Mouse (Mus musculus) liver (tissue): ENCODE measurements around the gene Wnk1.

ENCODE experiments used
- DNase-seq: peaks from one replicate; pipeline ENCODE4 v3.0.0-alpha.2; 2020; ENCODE audit warnings: mixed read lengths

The Wnk1 gene

DNA sequence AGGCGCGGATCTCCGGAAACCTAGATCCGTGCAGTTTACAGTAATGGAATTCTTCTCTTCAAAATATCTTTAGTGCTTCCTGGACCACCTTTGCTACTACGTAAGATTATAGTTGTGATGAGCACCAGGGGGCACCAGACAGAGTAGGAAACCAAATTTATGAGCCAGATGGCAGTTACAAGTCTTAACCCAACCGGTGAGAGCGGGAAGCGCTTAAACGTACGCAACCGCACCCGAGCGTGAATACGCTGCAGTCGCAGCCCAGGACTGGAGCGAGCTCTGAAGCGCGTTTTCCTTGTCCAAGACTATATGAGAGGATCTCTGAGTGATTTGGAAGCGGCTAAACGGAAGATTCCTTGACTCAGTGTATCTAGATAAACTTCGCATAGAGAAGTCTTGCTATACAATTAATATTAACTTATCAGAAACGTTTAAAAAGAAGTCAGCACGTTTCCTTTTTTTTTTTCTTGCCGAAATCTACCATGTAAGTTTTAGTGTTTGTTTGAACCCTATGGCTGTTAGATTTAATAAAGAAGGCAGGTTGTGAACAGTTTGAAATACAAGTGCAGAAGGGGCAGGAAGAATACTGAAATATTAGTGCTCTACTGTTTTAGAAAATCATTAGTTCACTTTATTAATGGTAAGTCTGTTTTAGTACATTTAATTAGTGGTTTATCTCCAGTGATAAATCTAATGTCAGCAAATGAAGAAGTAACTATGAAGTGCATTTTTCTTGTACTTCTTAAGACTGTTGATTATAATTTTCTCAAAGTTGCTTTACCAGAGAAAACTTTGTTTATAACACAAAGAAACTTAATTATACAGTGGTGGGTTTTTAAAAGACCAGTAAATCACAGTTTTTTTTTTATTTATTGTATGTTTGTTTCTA is 1.4 kb upstream of the Wnk1 start:
- peak; percentile 89 for DNase-seq

DNA sequence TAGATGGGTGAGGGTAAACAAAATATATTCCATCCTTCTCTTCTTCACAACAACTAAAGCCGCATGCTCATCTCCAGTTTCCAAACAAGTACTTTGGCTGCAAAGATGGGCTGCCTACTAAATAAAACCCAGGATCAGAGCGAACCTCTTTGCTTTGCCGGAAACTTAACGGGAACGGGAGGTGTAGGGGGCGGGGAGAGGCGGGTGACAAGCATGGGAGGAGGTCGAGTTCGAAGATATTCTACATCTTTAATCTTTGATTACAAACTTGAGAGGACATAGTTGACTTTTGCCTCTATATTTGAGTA is 738 bp upstream of the Wnk1 start:
- DNase-seq = peak; percentile 78

DNA sequence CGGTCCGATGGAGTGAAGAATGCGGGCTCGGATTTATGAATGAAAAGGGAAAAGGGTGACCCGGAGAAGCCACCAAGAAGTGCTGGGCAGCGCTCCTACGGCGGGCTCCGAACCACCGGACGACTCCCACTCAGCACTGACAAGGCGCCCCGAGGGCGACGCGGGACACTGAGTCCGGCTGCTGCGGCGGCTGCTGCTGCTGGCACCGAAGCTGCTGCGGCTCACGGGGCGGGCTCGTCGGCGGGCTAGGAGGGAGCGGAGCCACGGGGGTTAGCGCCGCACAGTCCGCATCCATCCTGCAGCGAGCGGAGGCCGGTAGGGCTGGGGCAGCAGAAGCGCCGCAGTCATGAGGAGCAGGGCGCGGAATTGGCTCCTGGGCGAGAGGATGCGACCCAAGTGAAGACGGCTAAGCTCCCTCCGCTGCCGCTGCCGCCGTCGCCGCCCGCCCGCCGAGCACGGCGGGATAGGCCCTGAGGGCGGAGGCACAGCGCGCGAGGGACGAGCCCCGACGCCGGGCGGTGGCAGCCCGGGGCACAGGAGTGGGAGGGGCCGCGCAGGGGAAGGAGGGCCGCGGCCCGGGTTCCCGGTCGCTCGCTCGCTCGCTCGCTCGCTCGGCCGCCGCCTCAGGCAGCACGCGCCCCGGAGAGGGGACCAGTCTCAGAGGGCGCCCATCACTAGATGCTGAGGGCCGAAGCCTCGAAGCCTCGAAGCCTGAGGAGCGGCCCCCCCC is 671 bp downstream of the Wnk1 start:
- DNase-seq = peak; percentile 92

DNA sequence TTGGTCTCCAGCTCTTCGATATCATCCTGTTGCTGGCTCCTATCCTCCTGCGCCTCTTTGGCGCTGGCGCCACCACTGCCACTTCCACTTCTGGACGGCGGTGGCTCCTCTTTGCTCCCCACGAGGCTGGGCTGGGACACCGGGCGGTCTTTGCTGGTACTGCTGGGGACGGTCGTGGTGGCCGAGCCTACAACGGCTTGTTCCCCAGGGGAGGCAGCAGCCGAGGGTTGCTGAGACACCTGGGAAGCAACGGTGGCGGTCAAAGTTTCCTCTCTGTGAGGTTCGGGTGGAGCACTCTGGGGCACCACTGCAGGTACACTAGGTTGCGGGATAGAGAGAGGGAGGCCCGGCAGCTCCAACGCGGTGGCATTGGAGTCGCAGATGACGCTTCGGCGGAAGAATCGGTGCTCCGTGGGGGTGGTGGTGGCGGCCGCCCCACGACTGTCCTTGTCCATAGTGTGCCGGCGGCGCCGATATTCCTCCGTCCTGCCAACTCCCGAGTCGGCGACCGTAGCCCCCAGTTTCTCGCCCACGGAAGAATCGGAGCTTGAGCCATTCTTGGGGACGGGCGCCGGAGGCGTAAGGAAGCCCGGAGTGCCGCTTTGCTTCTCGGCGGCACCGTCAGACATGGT is 1.4 kb downstream of the Wnk1 start:
- DNase-seq = peak; percentile 79

DNA sequence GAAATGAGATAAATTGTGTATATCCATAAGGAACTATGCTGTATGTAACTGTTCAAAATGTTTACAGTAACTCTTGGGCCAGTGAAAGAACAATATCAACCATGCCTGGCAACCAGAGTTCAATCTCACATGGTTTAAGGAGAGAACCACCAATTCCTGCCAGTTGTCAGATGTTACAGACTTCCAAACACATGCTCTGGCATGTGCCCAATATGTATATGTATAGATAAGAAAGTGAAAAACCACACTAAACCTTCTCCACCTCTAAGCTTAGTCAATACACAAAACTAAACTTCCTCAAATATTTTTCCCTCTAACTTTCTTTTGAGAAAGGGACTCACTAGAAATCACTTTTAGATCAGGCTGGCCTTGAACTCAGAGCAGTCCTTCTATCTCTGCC is 13.9 kb downstream of the Wnk1 start:
- DNase-seq = no peak

DNA sequence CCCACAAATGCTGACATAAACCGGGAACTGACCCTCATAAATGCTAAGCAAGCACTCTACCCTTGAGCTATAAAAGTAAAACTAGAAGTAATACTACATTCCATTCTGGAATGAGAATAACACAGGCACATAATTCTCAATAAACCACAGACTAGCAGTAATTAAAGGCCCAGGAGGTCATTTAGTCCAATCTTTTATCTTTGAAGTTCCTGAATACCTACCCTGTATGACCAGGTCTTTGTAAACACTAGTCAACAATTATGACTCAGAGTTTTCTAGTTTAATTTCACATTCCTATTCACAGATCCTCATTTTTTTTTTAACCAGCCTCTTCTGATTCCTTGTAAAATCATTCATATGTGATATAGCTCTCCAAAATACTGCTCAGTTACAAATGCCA is 14.7 kb downstream of the Wnk1 start:
- no peak for DNase-seq

DNA sequence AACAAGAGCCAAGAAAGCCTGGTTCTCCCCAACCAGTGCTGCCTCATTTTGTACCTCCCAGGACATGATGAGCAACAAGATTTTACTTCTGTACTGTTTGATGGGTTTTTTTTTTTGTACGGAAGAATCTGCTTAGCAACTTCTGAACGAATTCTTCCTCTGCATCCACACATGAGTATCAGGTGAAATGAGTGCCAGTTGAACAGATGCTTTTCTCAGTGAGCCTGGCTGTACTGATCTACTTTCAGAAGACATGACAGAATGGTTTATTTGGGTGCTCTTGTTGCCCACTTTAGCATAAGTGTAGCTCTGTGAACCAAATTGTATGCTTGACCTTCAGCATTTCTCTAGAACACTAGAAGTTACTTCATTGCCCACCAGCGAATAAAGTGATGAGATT is 16.4 kb downstream of the Wnk1 start:
- no peak for DNase-seq

DNA sequence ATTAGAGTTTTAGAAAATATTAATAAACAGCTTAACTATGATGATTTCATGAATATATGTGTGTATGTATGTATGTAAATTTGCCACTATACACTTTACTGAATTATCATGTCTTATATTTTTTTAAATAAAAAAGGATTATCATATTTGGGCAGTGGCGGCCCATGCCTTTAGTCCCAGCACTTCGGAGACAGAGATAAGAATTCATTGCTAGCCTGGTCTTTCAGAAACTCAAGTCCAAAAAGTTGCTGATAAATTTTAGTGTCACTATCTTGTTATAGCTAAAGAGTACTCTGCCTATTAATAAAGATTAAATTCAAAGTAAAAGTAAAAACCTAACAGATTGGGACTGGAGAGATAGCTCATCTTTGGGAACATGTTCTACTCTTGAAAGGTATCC is 18.8 kb downstream of the Wnk1 start:
- DNase-seq = peak; percentile 22

DNA sequence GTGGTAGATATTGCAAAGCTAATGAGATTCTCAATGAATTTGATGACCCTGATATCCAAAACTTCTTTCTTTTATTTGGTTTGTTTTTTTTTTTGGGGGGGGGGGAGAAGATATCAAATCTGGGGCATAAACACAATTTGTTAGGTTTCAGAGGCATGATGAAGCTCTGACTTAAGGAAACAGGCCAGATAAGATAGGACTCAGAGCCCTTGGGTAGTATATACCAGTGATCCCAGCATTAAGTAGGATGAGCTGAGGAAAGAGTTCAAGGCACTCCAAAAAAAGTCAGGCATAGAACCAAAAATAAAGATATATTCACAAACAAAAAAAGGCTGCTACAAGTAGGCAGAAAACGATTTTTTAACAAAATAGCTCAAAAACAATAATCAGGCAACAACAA is 25.3 kb downstream of the Wnk1 start:
- no peak for DNase-seq

DNA sequence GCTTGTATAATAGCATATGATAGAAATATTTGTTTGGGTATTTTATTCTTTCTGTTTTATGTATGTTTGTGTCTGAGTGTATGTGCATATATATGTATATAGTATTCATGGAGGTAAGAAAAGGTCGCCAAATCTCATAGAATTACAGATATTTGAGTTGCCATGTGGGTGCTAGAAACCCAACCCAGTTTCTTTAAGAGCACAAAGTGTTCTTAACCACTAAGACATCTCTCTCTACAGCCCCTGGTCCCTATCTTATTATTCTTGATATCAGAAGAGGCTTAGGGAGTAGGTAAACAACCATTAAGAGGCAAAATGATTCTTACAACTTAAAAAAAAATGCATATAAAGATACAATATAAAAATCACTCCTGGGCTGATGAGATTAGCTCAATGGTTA is 27.0 kb downstream of the Wnk1 start:
- DNase-seq = no peak

DNA sequence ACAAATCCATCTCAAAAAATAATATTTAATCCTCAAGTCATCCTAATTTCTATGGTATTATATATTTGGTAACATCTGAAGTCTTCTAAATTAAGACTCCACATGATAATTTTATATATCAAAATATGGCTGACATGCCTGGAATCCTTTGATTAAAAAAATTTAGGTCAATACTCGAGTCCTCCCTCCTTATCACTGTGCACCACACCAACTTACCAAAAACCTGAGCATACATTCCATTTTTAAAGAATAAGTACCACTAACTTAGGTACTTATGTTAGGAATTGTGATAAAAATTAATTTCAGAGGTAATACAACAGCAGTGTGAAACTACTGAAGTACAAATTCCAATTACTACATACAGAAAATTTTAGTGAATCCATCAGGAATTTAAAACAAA is 27.5 kb downstream of the Wnk1 start:
- DNase-seq = peak; percentile 11

DNA sequence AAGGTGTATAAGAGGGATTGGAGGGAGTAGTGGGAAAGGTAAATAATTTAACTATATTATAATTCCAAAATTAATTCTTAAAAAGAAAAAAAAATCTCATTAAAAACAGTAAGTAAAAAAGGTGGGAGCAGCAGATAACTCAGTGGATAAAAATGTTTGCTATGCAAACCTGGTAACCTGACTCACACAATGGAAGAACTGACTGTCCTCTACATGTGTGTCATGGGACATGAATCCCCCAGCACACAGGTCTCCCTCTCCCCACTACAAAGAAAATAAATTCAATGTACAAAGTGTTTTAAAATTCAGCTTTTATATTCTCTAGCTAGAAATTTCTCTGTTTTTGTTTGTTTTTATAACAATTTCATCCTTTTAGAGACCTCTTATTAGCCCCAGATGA is 27.9 kb downstream of the Wnk1 start:
- DNase-seq = no peak

DNA sequence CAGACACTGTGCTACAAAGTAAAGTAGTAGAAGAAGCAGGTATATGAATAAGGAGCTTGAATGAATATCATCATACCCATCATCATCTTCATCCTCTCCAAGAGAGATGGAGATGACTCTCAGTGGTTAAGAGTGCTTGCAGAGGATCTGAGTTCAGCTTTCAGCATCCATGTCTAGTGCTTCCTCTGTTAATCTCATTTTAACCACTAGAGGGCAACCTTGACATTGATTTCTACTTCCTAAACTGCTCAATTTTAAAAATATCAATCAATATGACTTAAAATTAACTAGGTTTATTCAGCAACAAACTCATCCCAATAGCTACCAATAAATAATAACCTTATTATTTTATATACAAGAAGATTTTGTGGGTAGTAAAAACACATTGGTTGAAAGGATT is 36.8 kb downstream of the Wnk1 start:
- no peak for DNase-seq

DNA sequence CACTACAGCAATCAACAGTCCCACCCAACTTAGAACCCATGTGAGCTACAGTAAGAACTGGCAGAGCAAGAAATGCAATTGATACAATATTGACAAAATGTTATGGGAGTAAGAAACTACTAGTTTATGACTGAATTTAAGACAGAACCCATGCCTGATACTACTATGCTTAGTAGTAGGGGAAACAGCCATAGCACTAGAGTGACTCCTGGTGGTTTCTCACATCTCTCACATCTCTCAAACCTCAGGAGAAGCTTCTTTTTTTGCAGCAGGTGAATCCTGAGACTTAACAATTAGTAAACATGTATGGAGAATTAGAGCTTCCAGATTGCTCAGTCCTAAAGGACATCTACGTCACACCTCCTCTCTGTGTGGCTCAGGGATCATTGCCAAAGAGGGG is 42.0 kb downstream of the Wnk1 start:
- DNase-seq = no peak

DNA sequence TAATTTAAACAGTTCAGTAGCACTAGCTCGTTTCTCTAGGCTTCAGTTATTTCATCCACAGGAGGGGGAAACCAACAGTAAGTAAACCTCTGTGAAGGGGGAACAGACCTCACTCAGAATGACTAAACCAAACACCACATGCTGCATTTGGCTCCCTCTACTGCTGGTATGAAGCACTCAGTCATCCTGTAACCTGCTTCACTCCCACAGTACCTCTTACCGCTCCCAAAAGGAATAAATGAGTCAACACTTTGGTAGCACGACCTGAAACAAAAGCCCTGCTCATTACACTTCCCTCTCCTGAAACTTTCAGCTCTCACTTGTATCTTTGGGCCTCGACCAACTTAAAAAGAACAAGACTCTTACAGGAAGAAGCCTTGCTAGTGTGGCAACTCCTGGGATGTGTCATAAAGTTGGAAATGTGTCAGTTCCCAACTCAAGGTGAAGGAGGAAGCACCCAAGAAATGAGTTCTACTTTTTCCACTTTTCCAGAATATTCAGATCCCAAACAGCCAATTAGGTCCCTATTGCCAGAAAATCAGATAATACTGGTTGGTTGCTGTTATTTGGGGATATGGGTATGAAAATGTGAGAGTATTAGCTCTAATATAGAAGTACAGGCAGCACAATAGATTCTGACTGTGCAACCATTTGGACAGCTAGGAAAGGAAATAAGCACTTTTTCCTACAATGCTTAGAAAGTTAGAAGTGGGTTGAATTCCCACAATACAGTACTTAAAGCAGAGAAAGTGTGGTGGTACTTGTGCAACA is 114.1 kb downstream of the Wnk1 start:
- DNase-seq = no peak

DNA sequence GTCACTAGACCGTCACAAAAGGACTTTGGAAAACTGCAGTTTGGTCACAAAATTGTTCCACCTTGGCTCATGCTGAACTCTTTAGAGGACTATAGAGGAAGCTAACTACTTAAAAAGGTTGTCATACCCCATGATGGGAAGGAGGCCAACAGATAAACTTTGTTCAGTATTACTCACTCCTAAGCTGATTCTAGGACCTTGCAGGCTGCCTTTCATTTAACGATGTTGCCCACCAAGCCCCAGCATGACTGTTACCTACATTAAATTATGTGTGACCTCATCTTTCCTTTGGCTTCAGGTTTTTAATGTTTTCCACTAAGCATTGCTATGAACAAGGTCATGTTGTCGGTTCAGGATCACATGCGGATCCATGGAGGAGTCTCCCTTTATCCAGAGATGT is 115.9 kb downstream of the Wnk1 start:
- DNase-seq = no peak

DNA sequence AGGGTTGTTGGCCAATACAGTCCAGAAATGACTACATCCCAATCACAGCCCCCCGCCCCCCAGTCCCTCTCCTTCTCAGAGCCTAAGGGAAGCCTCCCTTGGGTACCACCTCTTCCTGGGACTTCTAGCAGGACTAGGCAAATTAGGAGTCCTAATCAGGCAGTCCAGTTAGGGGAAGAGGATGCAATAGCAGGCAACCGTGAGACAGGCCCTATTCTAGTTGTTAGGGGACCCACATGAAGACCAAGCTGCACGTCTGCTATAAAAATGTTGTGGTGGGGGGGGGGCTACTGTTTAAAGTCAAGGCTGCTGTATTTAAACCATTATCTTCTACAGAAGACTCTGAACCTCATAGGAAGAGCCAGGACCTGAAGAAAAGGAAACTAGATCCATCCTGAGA is 116.3 kb downstream of the Wnk1 start:
- DNase-seq = no peak

DNA sequence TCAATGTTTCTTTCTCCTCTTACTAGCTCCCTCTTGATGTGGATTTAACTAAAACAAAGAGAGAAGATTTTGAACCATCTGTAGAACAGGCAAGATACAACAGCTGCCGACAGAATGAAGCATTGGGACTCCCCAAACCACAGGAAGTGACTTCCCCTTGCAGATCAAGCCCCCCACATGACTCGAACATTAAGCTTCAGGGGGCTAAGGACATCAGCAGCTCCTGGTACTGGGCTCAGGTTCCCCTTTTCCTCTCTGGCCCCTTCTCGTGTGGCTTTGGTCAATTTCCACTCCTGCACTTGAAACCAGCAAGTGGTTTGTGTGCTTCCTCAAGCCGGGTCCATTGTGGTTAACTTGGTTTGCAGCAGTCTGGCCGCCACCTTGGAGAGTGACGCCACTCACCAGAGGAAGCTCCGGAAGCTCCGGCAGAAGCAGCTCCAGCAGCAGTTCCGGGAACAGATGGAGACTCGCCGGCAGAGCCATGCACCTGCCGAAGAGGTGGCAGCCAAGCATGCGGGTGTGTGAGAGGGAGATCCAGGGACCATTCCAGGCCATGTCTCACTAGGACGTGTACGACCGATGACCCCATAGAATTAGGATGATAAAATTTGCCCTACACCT is 119.8 kb downstream of the Wnk1 start:
- peak; percentile 42 for DNase-seq

DNA sequence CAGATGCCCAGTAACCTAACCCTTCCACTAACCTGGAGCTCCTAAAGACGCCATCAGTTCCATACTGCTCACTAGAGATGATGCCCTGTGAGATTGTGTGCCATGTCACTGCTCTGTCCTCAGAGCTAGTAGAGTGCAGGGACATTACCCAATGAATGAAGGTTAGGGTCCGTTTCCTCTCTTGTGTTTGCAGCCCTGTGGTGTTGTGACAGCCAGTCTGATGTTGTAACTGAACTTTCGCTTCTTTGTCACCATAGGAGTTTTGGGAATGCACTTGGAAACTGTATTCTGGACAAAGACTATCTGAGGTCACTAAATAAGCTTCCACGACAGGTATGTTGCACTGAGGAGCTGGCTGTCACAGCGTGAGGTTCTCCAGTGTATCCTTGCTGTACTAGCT is 122.8 kb downstream of the Wnk1 start:
- DNase-seq = no peak

DNA sequence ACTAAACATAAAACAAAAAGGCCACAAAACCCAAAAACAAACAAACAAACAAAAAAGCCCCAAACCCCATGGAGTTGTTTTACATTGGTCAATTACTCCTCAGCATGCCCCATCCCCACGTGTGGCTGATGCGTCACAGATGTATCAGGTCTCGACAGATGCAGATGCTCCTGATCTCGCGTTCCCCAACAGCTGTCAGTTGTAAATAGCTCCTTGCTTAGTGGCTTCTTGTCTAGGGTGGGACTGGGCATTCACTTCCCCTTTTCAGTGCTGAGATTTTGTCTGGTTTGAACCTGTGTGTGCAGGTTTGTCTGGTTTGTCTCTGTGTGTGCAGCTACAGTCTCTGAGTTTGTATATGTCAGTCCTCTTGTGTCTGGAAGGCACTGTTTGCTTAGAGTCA is 126.4 kb downstream of the Wnk1 start:
- no peak for DNase-seq

DNA sequence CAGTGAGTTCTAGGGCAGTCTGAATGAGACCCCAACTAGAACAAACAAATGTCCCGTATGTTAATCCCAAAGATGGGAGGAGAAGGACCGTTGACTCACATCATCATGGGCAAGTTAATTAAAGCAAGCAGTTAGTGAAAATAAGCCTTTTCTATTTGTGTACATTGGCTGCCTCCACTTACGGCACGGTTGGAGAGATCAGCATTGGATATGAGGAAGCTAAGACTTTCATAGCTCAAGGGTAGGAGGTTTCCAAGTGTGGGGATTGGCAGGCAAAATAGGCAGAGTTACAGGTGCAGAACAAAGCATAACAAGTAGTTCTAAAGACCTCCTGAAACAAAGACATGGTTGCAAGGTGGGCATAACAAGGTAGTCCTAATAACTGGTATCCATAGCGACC is 133.0 kb downstream of the Wnk1 start:
- DNase-seq = no peak

DNA sequence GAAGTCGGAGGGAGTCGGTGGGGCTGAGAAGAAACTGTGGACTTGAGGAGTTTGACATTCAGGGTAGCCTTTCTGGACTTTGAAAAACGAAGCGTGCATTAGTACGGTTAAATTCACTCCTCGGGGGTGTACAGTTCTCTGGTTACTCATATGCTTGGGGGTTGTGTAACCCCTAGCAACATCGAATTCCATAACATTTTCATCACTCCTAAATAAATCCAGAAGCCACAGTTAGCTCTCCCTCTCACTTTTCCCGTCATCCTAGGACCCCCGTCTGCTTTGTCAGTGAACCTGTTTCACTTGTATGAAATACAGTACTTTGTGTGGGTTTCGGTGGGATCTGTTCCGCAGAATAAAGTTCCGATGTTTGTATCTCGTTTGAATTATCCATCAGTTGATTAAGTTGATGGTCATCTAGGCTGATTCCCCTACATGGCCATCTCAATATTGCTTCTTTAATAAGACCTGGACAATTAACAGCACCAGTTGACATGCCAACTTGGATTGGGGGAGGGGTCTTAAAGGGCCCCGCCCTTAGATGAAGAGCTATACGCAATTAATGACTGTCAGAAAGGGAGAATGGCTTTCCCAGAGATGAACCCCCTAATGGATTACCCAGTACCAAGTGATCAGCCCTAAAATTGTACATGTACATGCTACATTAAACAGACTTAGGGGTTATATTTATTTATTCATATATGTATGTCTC is 135.2 kb downstream of the Wnk1 start:
- no peak for DNase-seq
